In genomic region chr5:67095651-67096377, GRCm38 (mm10) we compare ENCODE assay signal across 8 mouse cellular contexts. TPM values are rescaled to one million over a fixed set of nuclear protein-coding genes. Genes with fewer than 3 reads are reported as not detected.
DNase-seq lines count a peak whose midpoint lies in the region; ATAC-seq and TF ChIP-seq lines count a peak whose summit lies in the region.

No protein-coding gene starts in this region.

- no peaks in the 10 kb centered on the region for H3K36me3 ChIP-seq in intestine, postnatal 0 days (ENCODE audit: control insufficient read depth, insufficient read depth)

- DNase-seq in adrenal gland, postnatal 10 days: peak; percentile 17
- DNase-seq in adrenal gland, postnatal 14 days: no peak
- peak; percentile 8 for DNase-seq in right cerebral cortex, postnatal 25 days
- DNase-seq in right cerebral cortex, adult 2 months (ENCODE audit: low spot score in 2 of 2): no peak
- DNase-seq in retina, postnatal 1 day: peak; percentile 38
- no peak for DNase-seq in layer of hippocampus, adult 11-12 months (ENCODE audit: low spot score)
- no peak for DNase-seq in ovary, postnatal 10 days (ENCODE audit: low spot score)

- H3K27ac ChIP-seq in intestine, postnatal 0 days (ENCODE audit: low read depth, low read length): no peak overlapping the region

- no peak for ATAC-seq in intestine, postnatal 0 days

- peak overlapping the region; percentile 48 for H3K4me3 ChIP-seq in intestine, postnatal 0 days (ENCODE audit: low read depth, low read length)

- H3K4me1 ChIP-seq in intestine, postnatal 0 days (replicated peaks; ENCODE audit: control insufficient read depth, insufficient read depth, low read length): no peaks in the 10 kb centered on the region

- TF ChIP-seq CTCF in intestine, postnatal 0 days (IDR thresholded peaks at IDR 0.05; ENCODE audit: low read depth): no peak

- H3K27me3 ChIP-seq in intestine, postnatal 0 days (replicated peaks; ENCODE audit: control insufficient read depth, insufficient read depth, low read length): peaks cover 95% of the 10 kb centered on the region

- H3K9me3 ChIP-seq in intestine, postnatal 0 days (ENCODE audit: control insufficient read depth): no peaks in the 10 kb centered on the region

- under 1% methylated on average over 45 of the region's 47 CpGs for WGBS in intestine, postnatal 0 days

- peak overlapping the region; percentile 56 for H3K4me2 ChIP-seq in intestine, postnatal 0 days (replicated peaks; ENCODE audit: low read depth)

- H3K9ac ChIP-seq in intestine, postnatal 0 days (ENCODE audit: low read depth, low read length): no peak overlapping the region

RNA-seq across cellular contexts. Expression of gene Phox2b, which starts 3.3 kb away (rescaled TPM):
- total RNA-seq in adrenal gland, postnatal 10 days (2021): 10 to 100 TPM; 16.2 to 19.1 TPM
- 15.9 and 17.3 TPM in 2 replicates for total RNA-seq in adrenal gland, postnatal 14 days (2021)
- polyA plus RNA-seq in intestine, postnatal 0 days (2015; fragmentation: Nextera tagmentation; extraction: Ambion mirVana): 10.8 and 12.0 TPM in 2 replicates

Comparison
In these comparisons a context has a peak if more than half of its experiments do, and no peak if none do; other contexts are left out.
1. DNase-seq: peak in adrenal gland, postnatal 10 days (single experiment), right cerebral cortex, postnatal 25 days (single experiment) and retina, postnatal 1 day (single experiment); none in adrenal gland, postnatal 14 days (single experiment), right cerebral cortex, adult 2 months (0 of 2), layer of hippocampus, adult 11-12 months (single experiment) and ovary, postnatal 10 days (single experiment).